Mouse (Mus musculus) embryo, embryonic 11.5 days (tissue): ENCODE measurements around the gene Hoxc8.

Experiments used
- DNase-seq: peaks from one replicate; pipeline ENCODE4 v3.0.0-alpha.2; 2012; ENCODE audit warnings: low read depth, low spot score

The Hoxc8 gene

DNA sequence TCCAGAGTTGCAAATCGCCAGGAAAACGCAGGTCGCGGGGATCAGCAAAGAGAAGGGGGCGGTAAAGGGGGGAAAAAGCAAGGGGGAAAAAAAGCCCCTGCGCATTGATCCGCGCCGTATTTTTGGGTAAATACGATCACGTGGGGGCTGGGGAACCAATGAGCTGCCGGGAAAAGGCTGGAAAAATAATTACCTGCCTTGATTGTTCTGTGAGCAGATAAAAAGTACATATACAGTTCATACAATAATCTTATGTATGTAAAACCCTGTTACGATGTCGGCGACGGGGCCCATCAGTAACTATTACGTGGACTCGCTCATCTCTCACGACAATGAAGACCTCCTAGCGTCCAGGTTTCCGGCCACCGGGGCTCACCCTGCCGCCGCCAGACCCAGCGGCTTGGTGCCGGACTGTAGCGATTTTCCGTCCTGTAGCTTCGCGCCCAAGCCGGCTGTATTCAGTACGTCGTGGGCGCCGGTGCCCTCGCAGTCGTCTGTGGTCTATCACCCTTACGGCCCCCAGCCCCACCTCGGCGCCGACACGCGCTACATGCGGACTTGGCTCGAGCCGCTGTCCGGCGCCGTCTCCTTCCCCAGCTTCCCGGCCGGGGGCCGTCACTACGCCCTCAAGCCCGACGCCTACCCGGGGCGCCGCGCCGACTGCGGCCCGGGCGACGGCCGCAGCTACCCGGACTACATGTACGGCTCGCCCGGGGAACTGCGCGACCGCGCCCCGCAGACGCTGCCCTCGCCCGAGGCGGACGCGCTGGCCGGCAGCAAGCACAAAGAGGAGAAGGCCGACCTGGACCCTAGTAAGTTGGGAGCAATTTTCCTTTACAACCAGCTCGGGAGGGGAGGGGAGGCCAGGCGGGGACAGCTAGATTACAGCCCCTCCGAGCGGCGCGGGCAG is 8.8 kb upstream of the Hoxc8 start:
- peak; percentile 66 for DNase-seq

DNA sequence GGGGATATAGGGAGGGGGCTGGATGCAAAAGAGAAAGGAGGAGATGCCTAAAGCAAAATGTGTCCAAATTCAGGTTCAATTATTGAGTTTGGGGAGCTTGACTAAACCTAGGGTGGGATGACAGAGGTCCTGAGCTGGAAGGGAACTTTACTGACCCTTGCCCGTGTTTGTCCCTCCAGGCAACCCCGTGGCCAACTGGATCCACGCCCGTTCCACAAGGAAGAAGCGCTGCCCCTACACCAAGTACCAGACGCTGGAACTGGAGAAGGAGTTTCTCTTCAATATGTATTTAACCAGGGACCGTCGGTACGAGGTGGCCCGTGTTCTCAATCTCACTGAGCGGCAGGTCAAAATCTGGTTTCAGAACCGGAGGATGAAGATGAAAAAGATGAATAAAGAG is 6.7 kb upstream of the Hoxc8 start:
- no peak for DNase-seq

DNA sequence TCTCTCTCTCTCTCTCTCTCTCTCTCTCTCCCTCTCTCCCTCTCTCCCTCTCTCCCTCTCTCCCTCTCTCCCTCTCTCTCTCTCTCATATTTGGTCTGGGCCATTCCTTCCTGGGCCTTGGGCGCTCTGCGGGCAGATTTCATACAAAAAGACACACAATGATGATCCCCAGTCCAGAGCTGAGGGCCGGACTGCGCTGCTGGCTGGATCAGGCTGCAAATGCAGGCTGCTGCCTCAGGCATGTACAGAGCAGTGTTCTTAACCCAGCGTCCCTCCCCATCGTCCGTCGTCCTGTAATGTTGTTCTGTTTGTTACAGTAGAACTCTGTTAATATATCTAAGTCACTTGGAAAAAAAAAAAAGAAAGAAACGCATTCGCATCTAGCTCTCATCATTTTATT is 5.9 kb upstream of the Hoxc8 start:
- DNase-seq: no peak

DNA sequence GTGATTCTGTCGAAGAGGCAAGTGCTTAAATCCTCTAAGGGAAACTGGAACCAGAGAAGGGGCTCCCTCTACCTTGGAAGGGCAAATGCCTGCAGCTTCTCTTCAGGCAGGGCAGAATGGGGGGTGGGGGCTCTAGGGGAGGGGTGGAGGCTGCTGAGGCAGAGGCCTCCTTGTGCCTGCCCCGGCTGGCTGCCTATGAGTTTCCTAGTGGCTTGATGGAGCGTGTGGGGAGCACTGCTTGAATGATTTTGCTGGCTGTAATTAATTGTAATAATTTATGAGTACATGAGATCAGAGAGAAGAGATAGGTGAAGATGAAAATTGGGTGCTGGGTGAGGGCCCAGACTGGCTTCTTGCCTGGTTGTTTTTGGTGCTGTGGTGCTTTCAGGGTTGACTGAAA is 5.5 kb upstream of the Hoxc8 start:
- DNase-seq: no peak

DNA sequence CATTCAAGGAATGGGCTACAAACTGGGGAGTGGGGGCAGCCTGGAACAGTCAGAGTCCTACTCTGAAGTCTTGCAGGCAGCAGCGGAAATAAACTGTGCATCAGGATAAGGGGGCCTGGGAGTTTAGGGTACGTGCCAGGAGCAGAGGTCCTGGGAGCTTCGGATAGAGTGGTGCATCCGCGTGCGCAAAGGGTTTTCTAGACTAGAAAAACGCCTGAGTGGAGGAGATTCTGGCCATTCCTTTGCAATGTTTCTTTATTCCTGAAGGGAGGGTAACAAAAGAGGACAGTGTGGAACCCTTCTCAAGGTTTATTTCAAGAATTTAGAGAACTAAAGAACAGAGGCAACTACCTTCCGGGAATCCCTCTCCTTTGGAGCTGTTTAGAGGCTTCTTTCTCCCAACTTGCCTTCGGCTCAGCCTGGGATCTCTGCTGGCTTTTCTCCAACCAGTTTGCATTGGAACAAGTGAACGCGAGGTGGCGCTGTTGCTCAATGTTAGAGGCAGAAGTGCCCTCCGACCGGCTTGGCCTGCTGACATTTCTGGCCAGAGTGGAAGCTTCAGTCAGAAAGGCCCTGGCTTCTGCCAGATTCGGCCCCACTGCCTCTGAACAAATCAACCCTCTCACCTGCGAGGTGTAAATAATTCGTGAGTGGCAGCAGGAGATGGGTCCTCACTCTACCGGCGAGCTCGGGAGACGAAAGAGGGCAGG is 3.1 kb upstream of the Hoxc8 start:
- peak; percentile 89 for DNase-seq

DNA sequence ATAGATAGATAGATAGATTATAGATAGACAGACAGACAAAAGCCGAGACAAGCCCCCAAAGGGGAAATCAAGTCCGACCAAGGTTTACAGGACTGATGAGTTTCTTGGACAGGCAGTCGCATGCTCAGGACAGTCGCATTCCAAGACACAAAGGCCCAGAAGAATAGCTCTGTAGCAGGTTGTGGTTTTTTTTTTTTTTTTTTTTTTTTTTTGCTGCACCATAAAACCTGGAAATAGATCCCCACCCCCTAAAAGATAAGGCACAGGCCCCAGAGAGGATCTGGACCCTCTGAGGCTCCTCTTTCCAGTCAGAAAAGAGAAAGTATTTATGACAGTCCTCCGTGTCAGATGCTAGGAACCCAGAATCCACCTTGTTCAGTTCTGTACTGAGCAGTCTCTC is 2.3 kb upstream of the Hoxc8 start:
- DNase-seq: no peak

DNA sequence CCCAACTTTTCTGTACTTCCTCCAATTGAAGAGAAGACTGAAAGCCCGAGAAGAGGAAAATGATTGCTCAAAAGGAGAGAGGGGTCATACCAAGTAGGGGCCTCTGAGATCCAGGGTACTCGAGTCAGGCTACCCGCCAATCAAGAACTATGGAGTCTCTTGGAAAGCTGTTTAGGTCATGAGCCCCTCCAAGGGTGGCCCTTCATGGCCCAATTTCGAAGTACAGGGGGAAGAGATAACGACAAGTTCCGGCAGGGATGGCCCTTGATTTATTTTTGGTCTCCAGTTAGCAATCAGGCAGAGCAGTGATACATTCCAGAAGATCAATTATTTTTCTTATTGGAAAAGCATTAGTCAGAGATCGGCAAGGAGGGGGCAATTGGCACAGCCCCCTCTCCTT is 1.4 kb downstream of the Hoxc8 start:
- DNase-seq: no peak

DNA sequence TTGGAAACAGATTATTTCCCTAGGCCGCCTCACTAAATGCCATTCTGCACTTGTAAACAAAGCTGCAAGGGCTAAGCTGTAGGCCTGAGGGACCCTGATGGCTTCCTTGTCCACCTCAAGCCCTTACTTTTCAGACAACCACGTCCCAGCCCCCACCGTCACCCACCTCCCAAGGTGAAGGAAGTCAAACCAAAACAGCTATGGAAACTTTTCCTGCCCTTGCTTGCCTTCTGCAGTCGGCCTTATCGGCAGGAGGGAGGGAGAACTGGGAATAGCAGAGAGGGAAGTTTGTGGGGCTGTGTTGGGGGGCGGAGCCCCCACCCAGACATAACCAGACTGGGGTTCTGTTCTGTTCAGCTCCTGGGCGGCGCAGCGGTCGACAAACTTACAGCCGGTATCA is 1.8 kb downstream of the Hoxc8 start:
- DNase-seq: no peak

DNA sequence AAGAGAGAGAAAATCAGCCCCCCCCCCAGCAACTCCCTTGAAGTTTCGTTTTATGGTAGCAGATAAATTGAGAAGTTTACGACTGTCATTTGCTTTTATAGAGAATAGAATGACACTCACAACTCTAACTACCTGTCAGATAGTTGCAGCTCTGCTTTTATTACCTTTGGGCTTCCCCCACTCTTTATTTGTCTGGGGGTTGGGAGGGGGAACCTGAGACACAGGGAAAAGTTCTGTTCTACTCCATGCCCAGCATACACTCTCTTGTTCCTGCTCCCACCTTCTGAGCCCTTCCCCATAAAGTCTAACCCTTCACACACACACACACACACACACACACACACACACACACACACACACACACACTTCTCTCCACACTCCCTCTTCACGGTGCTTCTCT is 2.5 kb downstream of the Hoxc8 start:
- DNase-seq: no peak

DNA sequence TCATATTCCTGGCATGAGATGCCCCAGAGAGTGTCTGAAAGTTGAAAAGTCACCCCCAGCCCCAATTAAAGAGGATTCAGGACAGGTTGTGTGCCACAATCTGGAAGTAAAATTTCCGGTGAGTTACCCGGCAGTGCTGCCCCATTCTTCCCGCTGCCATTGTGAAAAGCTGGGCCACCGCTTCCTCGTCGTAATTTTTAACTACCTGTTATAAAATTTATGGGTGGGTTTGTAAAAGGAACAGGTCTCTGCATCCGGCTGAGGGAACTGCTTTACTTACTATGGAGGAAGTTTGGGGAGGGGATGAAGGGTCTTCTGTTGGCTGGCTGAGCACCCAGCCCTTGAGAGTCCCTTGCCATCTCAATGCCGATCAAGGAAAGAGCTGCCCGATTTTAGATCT is 6.1 kb downstream of the Hoxc8 start:
- no peak for DNase-seq

DNA sequence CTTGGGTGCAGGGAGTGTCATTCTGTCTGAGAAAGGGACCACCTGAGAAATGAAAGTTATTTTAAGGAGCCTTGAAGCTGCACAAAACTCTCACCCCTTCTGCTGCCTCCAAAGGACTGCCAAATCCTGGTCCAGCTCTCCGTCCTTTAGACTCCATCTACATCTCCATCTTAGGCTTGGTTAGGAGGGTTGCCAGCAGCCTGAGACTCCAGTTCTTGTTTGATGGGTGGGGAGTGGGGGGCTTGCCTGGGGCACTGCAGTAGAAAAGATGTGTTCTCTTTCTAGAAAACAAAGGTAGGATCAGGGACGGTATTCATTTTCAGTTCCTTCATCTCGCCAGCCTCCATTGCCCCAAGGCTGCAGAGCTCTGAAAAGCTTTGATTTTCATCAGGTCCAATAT is 7.0 kb downstream of the Hoxc8 start:
- no peak for DNase-seq

DNA sequence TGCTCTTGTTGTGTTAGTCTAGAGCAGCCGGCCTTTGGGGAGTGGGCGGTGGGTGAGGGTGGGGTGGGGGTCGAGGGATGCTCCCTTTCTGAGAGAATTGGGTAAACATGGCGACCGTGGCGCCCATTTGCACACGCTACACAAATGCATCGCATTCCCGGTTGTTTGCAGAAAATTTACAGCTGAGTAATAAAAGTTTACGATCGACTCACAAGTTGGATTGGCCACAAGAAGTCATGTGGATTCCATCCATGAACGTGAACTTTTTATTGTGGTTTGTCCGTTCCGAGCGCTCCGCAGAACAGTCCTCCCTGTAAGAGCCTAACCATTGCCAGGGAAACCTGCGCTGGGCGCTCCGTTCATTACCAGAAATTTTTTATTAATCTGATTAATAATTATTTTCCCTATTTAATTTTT is 7.5 kb downstream of the Hoxc8 start, which contains the start of gene Hoxc6:
Gene Hoxc6, plus strand, starts transcription at position 319 of the 417 bp plus-strand sequence.
- DNase-seq: no peak

DNA sequence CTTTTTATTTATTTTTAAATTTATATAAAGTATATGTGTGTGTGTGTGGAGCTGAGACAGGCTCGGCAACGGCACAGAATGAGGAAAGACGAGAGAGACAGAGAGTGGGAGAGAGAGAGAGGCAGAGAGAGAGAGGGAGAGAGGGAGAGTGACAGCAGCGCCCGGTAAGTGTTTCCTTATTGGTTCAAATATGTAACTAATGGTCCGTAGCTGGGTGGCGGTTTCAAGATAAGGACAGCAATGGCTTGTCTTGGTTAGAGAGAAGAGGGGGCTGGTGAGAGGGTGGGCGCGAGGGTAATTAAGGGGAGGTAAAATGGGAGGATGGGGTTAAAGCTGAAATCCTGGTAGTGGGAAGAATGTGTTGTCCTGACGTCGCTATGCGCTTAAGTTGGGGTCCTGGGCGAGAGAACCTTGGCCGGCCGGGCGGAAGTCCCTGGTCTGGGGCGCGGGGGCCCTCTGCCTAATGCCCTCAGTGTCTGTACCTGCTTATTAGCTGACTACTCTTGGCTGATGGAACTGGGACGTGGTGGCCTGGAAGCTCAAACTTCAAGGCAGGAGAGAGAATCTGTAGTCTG is 8.3 kb downstream of the Hoxc8 start:
- DNase-seq: no peak

DNA sequence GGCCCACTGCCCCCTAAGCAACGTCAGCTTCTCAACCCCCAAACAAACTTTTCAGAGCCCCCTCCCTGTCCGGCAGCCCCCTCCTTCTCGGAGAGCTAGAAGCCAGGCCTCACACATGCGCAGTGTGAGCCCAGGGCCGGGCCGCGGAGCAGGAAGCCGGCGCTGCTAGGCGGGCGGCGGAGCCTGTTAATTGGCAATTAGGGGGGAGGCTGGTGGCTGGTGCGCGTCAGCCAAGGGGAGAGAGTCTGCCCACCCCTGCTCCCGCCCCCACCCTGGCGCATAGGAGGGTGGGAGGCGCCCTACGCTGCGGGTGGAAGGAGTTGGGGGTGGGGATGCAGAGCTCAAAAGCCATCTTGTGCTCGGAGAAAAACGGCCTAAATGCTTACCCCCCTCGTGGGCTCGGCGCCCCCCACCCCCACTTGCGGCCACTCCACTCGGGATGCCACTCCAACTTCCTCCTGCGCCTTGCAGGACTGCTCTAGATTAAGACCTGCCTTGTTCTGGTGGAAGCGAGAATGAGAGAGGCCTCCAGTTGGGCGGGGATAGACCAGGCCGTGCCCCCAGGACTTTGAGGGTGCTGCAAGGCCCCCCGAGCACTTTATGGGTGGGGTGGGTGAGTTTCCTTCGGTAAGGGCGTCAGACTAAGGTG is 8.9 kb downstream of the Hoxc8 start:
- peak; percentile 75 for DNase-seq

DNA sequence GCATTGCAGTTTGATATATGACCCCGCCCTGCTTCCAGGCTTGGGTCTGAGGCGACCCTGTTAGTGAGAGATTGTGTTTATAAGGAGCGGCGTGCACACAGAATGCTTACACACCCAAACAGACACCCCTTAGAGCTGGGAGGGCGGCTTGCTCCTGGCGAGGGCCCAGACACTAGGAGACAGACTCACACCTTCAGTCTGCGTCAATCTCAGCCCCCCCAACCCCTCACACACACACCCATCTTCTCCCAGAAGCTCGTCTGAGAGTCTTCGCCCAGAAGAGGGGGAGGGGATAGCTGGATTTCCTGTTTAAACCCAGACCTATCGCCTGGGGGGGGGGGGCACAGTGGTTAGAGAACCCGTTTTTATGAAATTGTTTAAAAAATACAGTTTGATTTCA is 9.5 kb downstream of the Hoxc8 start:
- DNase-seq: no peak

DNA sequence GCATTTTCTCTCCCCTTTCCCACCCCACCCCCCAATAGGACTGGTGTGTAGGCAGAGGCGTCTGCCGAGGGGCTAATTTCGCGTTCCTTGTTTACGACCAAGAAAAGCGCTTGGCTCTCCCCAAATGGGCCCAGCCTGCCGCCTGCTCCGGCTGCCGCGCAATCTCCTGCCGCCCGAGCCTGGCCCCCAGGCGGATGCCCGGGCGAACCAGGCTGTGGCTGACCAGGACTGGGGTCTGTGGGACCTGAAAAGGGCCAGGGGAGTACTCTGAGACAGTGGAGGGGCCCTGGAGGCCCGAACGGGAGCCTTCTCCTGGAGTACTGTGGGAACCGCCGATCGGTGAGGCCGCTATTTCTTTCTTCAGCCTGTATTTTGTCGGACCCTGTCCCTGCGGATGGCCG is 10.1 kb downstream of the Hoxc8 start:
- DNase-seq: no peak

DNA sequence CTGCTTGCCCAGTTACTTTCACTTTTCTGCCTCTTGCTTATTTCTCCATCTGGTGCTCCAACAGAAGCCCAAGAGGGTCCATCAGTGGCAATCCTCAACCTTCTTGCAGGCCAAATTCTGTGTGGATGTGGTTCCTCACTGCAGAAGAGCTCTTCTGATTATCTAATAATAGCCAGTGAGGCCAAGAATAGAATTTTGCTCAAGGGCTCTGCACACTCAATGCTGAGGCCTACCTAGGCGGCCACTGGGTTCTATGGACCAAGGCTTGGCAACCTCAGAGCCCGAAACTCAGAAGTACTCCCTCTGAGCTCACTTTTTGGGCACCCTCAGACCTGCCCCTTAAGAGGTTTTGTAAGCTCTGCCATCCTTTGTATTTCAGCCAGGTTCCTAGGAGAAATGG is 11.0 kb downstream of the Hoxc8 start:
- no peak for DNase-seq

DNA sequence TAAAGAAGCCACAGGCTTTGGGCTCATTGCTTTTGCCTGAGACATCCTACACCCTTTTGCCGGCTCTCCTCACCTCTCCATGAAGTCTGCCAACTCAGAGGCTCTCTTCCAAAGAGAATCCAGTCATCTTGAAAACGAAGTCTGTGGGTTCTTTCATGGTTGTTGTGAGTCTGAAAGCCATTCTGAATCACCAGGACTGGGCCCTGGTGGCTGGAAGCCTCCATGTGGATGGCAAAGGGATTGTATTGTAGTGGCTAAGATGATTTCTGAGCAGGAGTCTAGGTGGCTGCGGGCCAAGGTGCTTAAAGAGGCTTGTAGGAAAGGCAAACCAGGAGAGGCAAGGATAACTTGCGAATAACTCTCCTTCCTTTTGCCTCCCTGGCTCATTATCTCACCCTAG is 11.7 kb downstream of the Hoxc8 start:
- DNase-seq: no peak

DNA sequence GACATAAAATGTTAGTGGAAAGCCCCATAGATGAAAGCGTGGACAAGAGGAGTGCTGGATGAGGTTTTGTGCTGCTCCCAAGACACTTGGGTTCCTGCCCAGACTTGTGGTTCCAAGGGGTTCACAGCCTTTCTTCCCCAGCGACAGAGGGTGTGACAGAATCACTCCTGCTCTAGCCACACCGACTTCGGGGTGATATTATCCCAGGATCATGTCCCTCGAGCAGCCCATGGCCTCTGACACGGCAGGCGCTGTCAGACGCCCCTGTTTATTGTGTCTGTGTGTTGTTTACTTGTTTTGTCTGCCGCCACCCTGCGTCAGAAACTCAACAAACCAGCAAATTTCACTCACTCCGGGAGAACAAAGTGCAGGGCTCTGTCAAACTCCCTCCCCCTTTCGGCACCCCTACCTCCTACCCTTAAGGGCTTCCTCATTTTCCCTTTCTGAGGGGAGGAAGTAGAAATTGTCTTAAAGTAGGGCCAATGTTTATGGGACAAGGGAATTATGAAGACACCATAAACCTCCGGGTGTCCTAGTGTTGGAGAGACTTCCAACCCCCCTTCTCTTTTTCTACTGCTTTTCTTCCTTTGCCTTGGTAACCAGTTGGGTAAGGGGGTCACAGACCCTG is 12.5 kb downstream of the Hoxc8 start:
- DNase-seq: no peak

DNA sequence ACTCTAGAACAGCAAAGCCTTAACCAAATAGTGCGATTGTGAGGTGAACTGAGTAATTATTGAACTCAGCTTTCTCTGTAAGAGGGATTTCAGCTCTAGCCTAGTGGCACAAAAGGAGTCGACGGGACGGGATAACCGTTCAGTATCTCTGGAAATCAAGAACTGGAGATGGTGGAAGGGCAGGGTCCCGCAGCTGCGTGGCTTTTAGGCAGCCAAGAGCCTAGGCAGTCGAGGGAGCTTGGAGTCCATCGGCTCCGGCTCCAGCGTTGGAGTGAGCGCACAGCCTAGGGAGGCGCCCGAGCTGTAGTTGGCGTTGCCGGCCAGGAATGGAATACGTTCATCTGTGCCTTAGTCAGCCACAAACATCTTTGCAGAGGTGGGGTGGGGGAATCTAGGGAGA is 14.9 kb downstream of the Hoxc8 start:
- DNase-seq: no peak

DNA sequence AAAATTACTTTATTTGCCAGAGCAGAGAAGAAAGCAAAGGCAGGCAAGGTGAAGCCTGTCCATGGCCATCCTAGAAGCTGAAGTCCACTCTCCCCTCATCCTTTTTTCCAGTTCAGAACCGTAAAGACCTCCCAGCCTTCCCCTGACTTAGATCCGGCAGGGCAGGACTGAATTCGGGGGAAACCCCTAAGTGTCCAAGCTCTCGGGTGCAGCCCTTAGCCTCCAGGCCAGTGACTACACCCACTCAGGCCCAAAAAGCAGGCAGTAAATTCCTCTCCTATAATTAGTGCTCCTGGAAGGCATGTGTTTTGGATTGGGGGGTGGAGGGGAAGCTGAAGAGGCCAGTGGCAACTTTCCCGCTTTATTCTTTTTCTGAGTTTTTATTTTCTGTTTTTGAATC is 15.4 kb downstream of the Hoxc8 start:
- no peak for DNase-seq

DNA sequence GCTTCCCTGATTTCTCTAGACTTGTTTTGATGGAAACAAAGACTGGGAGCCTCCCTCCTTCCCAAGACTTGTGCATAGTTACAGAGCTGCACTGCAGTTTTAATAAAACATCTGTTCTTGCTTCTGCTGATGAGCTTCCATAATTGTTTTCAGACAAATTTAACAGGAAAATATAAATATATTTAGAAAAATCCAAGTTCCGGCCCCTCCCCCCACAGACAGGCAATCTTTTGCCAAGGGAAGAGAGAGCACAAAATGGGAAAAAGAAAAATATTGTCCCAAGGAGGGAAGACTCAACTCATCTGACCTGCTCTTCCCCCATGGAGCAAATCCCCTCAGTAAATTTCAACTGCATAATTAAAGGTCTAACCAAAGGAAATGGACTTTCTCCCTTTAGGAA is 15.9 kb downstream of the Hoxc8 start:
- DNase-seq: no peak
